Mouse (Mus musculus) lung, adult 2 months (tissue): ENCODE results near the gene Unc5b.

Source experiments
- CTCF ChIP-seq: fragments of 200-500 bp; IDR thresholded peaks from 2 replicates; pipeline ENCODE4 v1.5.1; 2011; ENCODE audit warnings: mild to moderate bottlenecking, low read length, control low read depth; ENCODE audit not compliant: insufficient read depth
- POLR2A ChIP-seq: fragments of 200-500 bp; IDR thresholded peaks from 2 replicates; pipeline ENCODE4 v1.6.1; 2011; ENCODE audit warnings: low read depth, mild to moderate bottlenecking, control low read depth, low read length, borderline replicate concordance; ENCODE audit errors: extremely low read depth

- TF ChIP-seq POLR2A: no peak
- TF ChIP-seq CTCF: no peak
Observed at GRCm38 (mm10) chr10:60741435-60741834, 89.9 kb downstream of the Unc5b start.
